Mouse (Mus musculus) adrenal gland, postnatal 14 days (tissue): Measurements from ENCODE around the gene Eif6. TPM values are rescaled to one million over a fixed set of nuclear protein-coding genes. Genes with fewer than 3 reads are reported as not detected.
A peak's percentile ranks its signal among the peaks of the same experiment; 100 is the strongest.

Source experiments
- DNase-seq: peaks from one replicate; pipeline ENCODE4 v3.0.0; 2021; ENCODE audit warnings: mixed read lengths
- total RNA-seq: library from RNA; stranded (reverse); gene quantifications from 2 replicates; pipeline ENCODE4 v1.2.3, GENCODE M21; 2021

The Eif6 gene
- total RNA-seq, 1 experiment from 2014 or later, result 113 TPM

- no peak for DNase-seq
These were observed 38.5 kb downstream of the Eif6 start for GRCm38 (mm10) chr2:155787949-155788931.

GRCm38 (mm10) chr2:155786905-155787304 lies 39.8 kb downstream of the Eif6 start:
- no peak for DNase-seq

- no peak for DNase-seq
These were observed 42.2 kb downstream of the Eif6 start for GRCm38 (mm10) chr2:155784534-155784933.

- no peak for DNase-seq
These were observed 47.2 kb downstream of the Eif6 start for GRCm38 (mm10) chr2:155779506-155779905.

GRCm38 (mm10) chr2:155779066-155779465 lies 47.7 kb downstream of the Eif6 start:
- peak; percentile 17 for DNase-seq

GRCm38 (mm10) chr2:155778004-155778403 lies 48.7 kb downstream of the Eif6 start:
- no peak for DNase-seq

- no peak for DNase-seq
These were observed 49.1 kb downstream of the Eif6 start for GRCm38 (mm10) chr2:155777688-155777985.

- DNase-seq, result no peak
These were observed 49.7 kb downstream of the Eif6 start for GRCm38 (mm10) chr2:155776824-155777687.

- DNase-seq, result peak; percentile 86
These were observed 51.0 kb downstream of the Eif6 start for GRCm38 (mm10) chr2:155775685-155776263.

GRCm38 (mm10) chr2:155774927-155775684 lies 51.6 kb downstream of the Eif6 start, which contains the start of gene Mmp24:
Gene Mmp24 (plus strand): TSS chr2:155775342.
- DNase-seq, result no peak

- no peak for DNase-seq
These were observed 52.3 kb downstream of the Eif6 start for GRCm38 (mm10) chr2:155774261-155774926.

GRCm38 (mm10) chr2:155773664-155774063 lies 53.1 kb downstream of the Eif6 start:
- DNase-seq, result no peak

Other genes starting within 250 kb of the Eif6 start
- gene Gss, start 234.1 kb downstream of the Eif6 start, total RNA-seq, result 46.6 and 48.4 TPM in 2 replicates
- gene Myh7b, start 215.7 kb downstream of the Eif6 start, total RNA-seq, result 0.08 and 0.74 TPM in 2 replicates
- 110 and 124 TPM in 2 replicates for gene Trpc4ap, start 134.5 kb downstream of the Eif6 start, total RNA-seq
- 35.1 and 37.9 TPM in 2 replicates for gene Edem2, start 97.5 kb downstream of the Eif6 start, total RNA-seq
- gene Gm17581, start 91.1 kb downstream of the Eif6 start, total RNA-seq, result not detected in 2 replicates
- 38.3 and 52.9 TPM in 2 replicates for gene Procr, start 75.8 kb downstream of the Eif6 start, total RNA-seq
- 2.6 and 3.4 TPM in 2 replicates for gene Mmp24, start 51.6 kb downstream of the Eif6 start, total RNA-seq
- 81.1 and 87.2 TPM in 2 replicates for gene BC029722, start 7.5 kb downstream of the Eif6 start, total RNA-seq
- gene Fam83c, start 7.9 kb upstream of the Eif6 start, total RNA-seq, result not detected in 2 replicates
- gene Uqcc1, start 103.4 kb upstream of the Eif6 start, total RNA-seq, result 141 and 154 TPM in 2 replicates
- gene Gm15557, start 113.8 kb upstream of the Eif6 start, total RNA-seq, result not detected in 2 replicates
- gene Gdf5, start 118.4 kb upstream of the Eif6 start, total RNA-seq, result 1.1 and 1.8 TPM in 2 replicates
- gene Cep250, start 129.5 kb upstream of the Eif6 start, total RNA-seq, result 13.1 and 14.9 TPM in 2 replicates
- gene 6430550D23Rik, start 181.1 kb upstream of the Eif6 start, total RNA-seq, result 2.9 and 4.0 TPM in 2 replicates
- gene Ergic3, start 181.1 kb upstream of the Eif6 start, total RNA-seq, result 179 and 180 TPM in 2 replicates
- gene Fer1l4, start 226.0 kb upstream of the Eif6 start, total RNA-seq, result not detected in 2 replicates
- gene Spag4, start 238.2 kb upstream of the Eif6 start, total RNA-seq, result 4.2 and 6.0 TPM in 2 replicates